Mouse (Mus musculus) G1E (cell line): ENCODE measurements at regions not wholly inside any gene's neighbourhood (a gene's known extent, or its start where the extent isn't known, plus 50 kb on each side); places are given as distances from the start of the nearest gene placed in this dataset.

ENCODE experiments used
- CTCF ChIP-seq: IDR thresholded peaks from 2 replicates; pipeline ENCODE4 v1.5.1; 2012; ENCODE audit warnings: low read depth, low read length, inconsistent platforms, mixed read lengths
- GATA1 ChIP-seq: IDR thresholded peaks from 2 replicates; pipeline ENCODE4 v1.6.1; 2012; ENCODE audit warnings: borderline replicate concordance, low read length, inconsistent platforms, mixed read lengths

- TF ChIP-seq CTCF (no peak), GATA1 (no peak)
These were observed 244.9 kb upstream of the Nat3 start for GRCm38 (mm10) chr8:67278759-67279158.
